Mouse (Mus musculus): ENCODE results near the gene Olfr371.

Olfr371 gene

GRCm38 (mm10) chr8:85225688-85226087 lies at the start of gene Olfr371:
Gene Olfr371, plus strand, starts transcription at chr8:85225988.
- DNase-seq (ENCODE audit: low read depth, low spot score) = no peak

GRCm38 (mm10) chr8:85192346-85192745 lies 33.4 kb upstream of the Olfr371 start:
- no peak for DNase-seq (ENCODE audit: low read depth, low spot score)

GRCm38 (mm10) chr8:85220220-85220619 lies 5.6 kb upstream of the Olfr371 start:
- DNase-seq (ENCODE audit: low read depth, low spot score) = no peak

GRCm38 (mm10) chr8:85220992-85221391 lies 4.8 kb upstream of the Olfr371 start:
- DNase-seq (ENCODE audit: low read depth, low spot score) = peak; percentile 26

- DNase-seq (ENCODE audit: low read depth, low spot score) = no peak
These were observed 1.5 kb downstream of the Olfr371 start for GRCm38 (mm10) chr8:85227297-85227696.

All from ZHBTc4 (cell line).